ENCODE assay signal across 24 mouse cellular contexts in the genomic region with DNA sequence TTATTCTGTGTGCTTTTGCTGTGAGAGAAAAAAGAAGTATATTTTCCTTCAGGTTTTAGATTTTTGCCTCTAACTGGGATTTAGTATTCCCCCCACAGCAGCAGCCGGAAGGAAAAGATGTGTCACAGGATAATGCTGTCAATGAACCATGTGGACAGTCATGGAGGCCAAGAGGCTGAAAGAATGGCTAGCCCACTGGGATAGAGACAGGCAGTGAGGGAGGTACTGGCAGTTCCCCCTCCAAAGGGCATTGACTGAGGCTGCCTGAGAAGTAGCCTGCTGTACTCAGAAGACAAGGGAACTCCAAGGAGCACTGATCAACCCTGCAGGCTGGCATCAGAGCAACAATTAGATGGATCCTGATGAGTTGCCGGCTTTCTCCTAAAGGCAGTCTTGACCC.
"Had no signal": no experiment of that assay in that cellular context is flagged by ENCODE, and none has a peak within 500 bp of the region (broad histone marks: within the 10 kb centered on the region; RNA-seq: fewer than 3 reads in every experiment).

No protein-coding gene starts in this region.

- H3K4me1 ChIP-seq: heart, embryonic 10.5 days; heart, embryonic 12.5 days; hindbrain, embryonic 12.5 days; hindbrain, embryonic 15.5 days; kidney, embryonic 15.5 days; limb, embryonic 15.5 days; liver, embryonic 12.5 days had no signal

- ATAC-seq: forebrain, postnatal 0 days; intestine, embryonic 16.5 days; liver, embryonic 12.5 days had no signal

- H3K27me3 ChIP-seq: heart, embryonic 12.5 days; hindbrain, embryonic 12.5 days; hindbrain, embryonic 15.5 days; kidney, embryonic 15.5 days; limb, embryonic 13.5 days; limb, embryonic 15.5 days; liver, embryonic 12.5 days had no signal

- H3K9ac ChIP-seq: forebrain, postnatal 0 days; heart, embryonic 12.5 days; hindbrain, embryonic 12.5 days; hindbrain, embryonic 15.5 days; kidney, embryonic 15.5 days; limb, embryonic 13.5 days; limb, embryonic 15.5 days; liver, embryonic 12.5 days; liver, embryonic 14.5 days had no signal

- H3K27ac ChIP-seq: heart, embryonic 10.5 days; hindbrain, embryonic 12.5 days; hindbrain, embryonic 15.5 days; kidney, embryonic 15.5 days; kidney, postnatal 0 days; limb, embryonic 13.5 days; limb, embryonic 15.5 days; liver, embryonic 12.5 days; liver, embryonic 14.5 days had no signal

- H3K9me3 ChIP-seq: heart, embryonic 10.5 days; heart, embryonic 12.5 days; hindbrain, embryonic 12.5 days; hindbrain, embryonic 15.5 days; kidney, embryonic 15.5 days; limb, embryonic 13.5 days; limb, embryonic 15.5 days; liver, embryonic 12.5 days had no signal

- H3K36me3 ChIP-seq: heart, embryonic 10.5 days; heart, embryonic 12.5 days; hindbrain, embryonic 12.5 days; hindbrain, embryonic 15.5 days; kidney, embryonic 15.5 days; limb, embryonic 13.5 days; limb, embryonic 15.5 days; liver, embryonic 12.5 days had no signal

- H3K4me2 ChIP-seq: heart, embryonic 12.5 days; hindbrain, embryonic 12.5 days; hindbrain, embryonic 15.5 days; kidney, embryonic 15.5 days; limb, embryonic 13.5 days; limb, embryonic 15.5 days; liver, embryonic 12.5 days had no signal

- H3K4me3 ChIP-seq: heart, embryonic 10.5 days; heart, embryonic 12.5 days; hindbrain, embryonic 12.5 days; hindbrain, embryonic 15.5 days; kidney, embryonic 15.5 days; limb, embryonic 13.5 days; limb, embryonic 15.5 days; liver, embryonic 12.5 days had no signal

- DNase-seq: forebrain, postnatal 0 days; gastrocnemius, postnatal 14 days; gastrocnemius, postnatal 36 days; heart, adult 18-20 months; heart, postnatal 10 days; heart, postnatal 36 days; kidney, adult 11 months; kidney, adult 2 months; kidney, adult 9 months; kidney, postnatal 14 days; kidney, postnatal 36 days; layer of hippocampus, adult 9-11 months; layer of hippocampus, postnatal 36 days had no signal
